Mouse (Mus musculus): Measurements from ENCODE around the gene Os9. TPM values are rescaled to one million over a fixed set of nuclear protein-coding genes. Genes with fewer than 3 reads are reported as not detected.

The Os9 gene
- total and polyA plus RNA-seq, 3 experiments = 24.4 to 25.6 (median 25.1) TPM

DNA sequence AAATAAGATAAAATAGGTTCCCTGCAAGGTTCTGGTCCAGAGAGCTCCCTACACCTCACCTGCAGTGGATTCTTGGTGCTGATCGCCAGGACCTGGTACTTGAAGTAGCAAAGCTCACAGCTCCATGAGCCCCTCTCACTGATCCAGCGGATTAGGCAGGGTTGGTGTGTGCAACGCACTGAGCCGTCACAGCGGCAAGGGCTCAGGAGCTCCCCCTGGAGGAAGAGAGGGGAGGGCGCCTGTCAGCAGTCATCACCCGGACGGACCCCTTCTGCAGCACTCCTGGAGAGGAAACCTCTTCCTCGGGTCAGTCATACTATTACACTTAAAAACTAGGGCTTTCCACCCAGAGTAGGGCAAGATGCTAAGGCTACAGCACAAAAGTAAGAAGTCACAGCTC, 62.8 kb downstream of the Os9 start:
- peak; percentile 73 to 81 for DNase-seq
- no peak overlapping the region for H3K4me3 ChIP-seq

DNA sequence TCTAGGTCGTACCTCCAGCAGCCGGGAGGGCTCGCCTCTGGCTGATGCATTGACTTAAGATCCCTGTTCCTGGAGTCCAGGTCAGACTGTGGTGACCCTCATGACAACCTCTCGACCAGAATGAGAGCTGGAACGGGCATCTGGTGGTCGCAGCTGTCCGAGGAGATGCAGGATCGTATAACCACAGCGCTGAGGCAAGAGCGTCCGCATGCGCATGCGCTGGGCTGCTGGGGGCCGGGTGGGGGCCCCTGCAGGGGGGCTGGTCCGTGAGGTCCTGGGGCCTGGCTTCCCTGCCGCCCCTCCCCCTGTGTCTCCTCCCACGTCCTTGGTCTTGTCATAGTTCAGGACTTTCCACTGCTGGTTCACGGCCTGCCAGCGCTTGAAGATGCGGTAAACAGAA, 64.4 kb downstream of the Os9 start:
- no peak for DNase-seq
- intact Hi-C loops (cut with DNase I) = no loop called here
- H3K79me2 ChIP-seq (replicated peaks; ENCODE audit: control insufficient read depth, insufficient read depth, low read length) = no peaks in the 10 kb centered on the region
- TF ChIP-seq POLR2A (IDR thresholded peaks at IDR 0.05; ENCODE audit: insufficient read depth, low read depth, low read length) (no peak), CTCF (IDR thresholded peaks at IDR 0.05) (no peak), EP300 (IDR thresholded peaks at IDR 0.05; ENCODE audit: insufficient read depth, low read depth, low read length) (no peak)
- H3K4me3 ChIP-seq = no peak overlapping the region
- no peaks in the 10 kb centered on the region for H3K27me3 ChIP-seq (ENCODE audit: control insufficient read depth, insufficient read depth, low read length)
- 88% methylated on average over 20 of the region's 20 CpGs for WGBS
- no peaks in the 10 kb centered on the region for H3K36me3 ChIP-seq (ENCODE audit: control insufficient read depth, insufficient read depth, low read length)
- no peak overlapping the region for H3K27ac ChIP-seq
- H3K4me1 ChIP-seq (ENCODE audit: control insufficient read depth, insufficient read depth, low read length) = peaks cover 2% of the 10 kb centered on the region; the same call in 1 of the 2 replicates
- H3K9ac ChIP-seq (ENCODE audit: low read depth, low read length) = no peak overlapping the region

More for the DNA sequence above, 62.8 kb downstream of the Os9 start:
- Histone ChIP-seq H3K79me2 (replicated peaks; ENCODE audit: control insufficient read depth, insufficient read depth, low read length) (no peaks in the 10 kb centered on the region), H3K4me1 (ENCODE audit: control insufficient read depth, insufficient read depth, low read length) (peaks cover 4% of the 10 kb centered on the region; the same call in 1 of the 2 replicates), H3K27me3 (ENCODE audit: control insufficient read depth, insufficient read depth, low read length) (no peaks in the 10 kb centered on the region), H3K27ac (no peak overlapping the region), H3K36me3 (ENCODE audit: control insufficient read depth, insufficient read depth, low read length) (no peaks in the 10 kb centered on the region), H3K9ac (ENCODE audit: low read depth, low read length) (no peak overlapping the region)
- no peak for TF ChIP-seq EP300 (IDR thresholded peaks at IDR 0.05; ENCODE audit: insufficient read depth, low read depth, low read length)
- TF ChIP-seq CTCF (IDR thresholded peaks at IDR 0.05) = peak; percentile 98
- TF ChIP-seq POLR2A (IDR thresholded peaks at IDR 0.05; ENCODE audit: insufficient read depth, low read depth, low read length) = no peak
- intact Hi-C loops (cut with DNase I) = no loop called here
- 11% methylated on average over 9 of the region's 9 CpGs for WGBS

DNA sequence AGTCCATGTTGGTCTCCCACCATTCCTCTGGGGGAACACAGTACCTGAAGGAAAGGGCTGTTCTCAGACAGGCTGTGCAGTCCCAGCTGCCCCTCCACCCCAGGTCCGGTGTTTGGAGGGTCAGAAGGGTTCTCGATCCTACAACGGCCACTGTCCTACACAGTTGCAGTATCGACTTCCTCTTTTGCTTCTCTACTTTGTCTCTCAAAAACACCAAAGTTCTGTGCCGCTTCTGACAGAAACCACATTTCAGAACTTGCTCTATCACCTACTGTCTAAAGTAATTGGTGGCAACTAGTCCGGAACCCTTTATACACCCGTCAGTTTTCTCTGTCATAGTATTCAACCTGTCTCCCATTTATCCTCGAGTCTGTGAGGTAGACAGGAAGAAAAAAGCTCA, 65.5 kb downstream of the Os9 start:
- peaks cover under 1% of the 10 kb centered on the region; the same call in 1 of the 2 replicates for H3K4me1 ChIP-seq (ENCODE audit: control insufficient read depth, insufficient read depth, low read length)
- H3K79me2 ChIP-seq (replicated peaks; ENCODE audit: control insufficient read depth, insufficient read depth, low read length) = no peaks in the 10 kb centered on the region
- 81% methylated on average over 8 of the region's 8 CpGs for WGBS
- H3K4me3 ChIP-seq = no peak overlapping the region
- H3K27ac ChIP-seq = no peak overlapping the region
- H3K27me3 ChIP-seq (ENCODE audit: control insufficient read depth, insufficient read depth, low read length) = no peaks in the 10 kb centered on the region
- no peaks in the 10 kb centered on the region for H3K36me3 ChIP-seq (ENCODE audit: control insufficient read depth, insufficient read depth, low read length)
- TF ChIP-seq CTCF (IDR thresholded peaks at IDR 0.05) = no peak
- no peak overlapping the region for H3K9ac ChIP-seq (ENCODE audit: low read depth, low read length)
- intact Hi-C loops (cut with DNase I) = no loop called here
- no peak for DNase-seq

DNA sequence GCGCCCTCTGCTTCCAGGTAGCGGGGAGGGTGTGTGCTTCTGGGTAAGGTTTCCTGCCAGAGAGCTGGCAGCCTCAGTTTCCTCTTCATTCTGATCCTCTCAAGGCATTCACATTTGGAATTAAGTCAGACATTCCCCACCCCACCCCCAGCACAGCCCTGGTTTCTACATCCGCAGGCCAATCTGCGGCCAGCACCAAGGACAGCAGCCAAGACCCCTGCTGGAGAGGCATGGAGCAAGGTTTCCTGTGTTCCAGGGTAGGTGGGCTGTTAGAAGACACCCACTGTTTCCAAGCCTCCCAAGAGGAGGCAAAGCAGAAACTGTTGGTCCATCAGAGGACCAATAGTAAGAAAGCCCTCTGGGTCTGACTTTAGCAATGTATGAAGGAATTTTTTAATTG, 66.3 kb downstream of the Os9 start:
- Histone ChIP-seq H3K9ac (ENCODE audit: low read depth, low read length) (no peak overlapping the region), H3K27ac (no peak overlapping the region), H3K36me3 (ENCODE audit: control insufficient read depth, insufficient read depth, low read length) (no peaks in the 10 kb centered on the region), H3K27me3 (ENCODE audit: control insufficient read depth, insufficient read depth, low read length) (peaks cover 3% of the 10 kb centered on the region; the same call in 1 of the 2 replicates), H3K79me2 (replicated peaks; ENCODE audit: control insufficient read depth, insufficient read depth, low read length) (no peaks in the 10 kb centered on the region), H3K4me1 (ENCODE audit: control insufficient read depth, insufficient read depth, low read length) (no peaks in the 10 kb centered on the region), H3K4me3 (no peak overlapping the region)
- WGBS = 73% methylated on average over 4 of the region's 4 CpGs
- DNase-seq = no peak
- no peak for TF ChIP-seq POLR2A (IDR thresholded peaks at IDR 0.05; ENCODE audit: insufficient read depth, low read depth, low read length)
- TF ChIP-seq EP300 (IDR thresholded peaks at IDR 0.05; ENCODE audit: insufficient read depth, low read depth, low read length) = no peak
- TF ChIP-seq CTCF (IDR thresholded peaks at IDR 0.05) = no peak
- intact Hi-C loops (cut with DNase I) = no loop called here

DNA sequence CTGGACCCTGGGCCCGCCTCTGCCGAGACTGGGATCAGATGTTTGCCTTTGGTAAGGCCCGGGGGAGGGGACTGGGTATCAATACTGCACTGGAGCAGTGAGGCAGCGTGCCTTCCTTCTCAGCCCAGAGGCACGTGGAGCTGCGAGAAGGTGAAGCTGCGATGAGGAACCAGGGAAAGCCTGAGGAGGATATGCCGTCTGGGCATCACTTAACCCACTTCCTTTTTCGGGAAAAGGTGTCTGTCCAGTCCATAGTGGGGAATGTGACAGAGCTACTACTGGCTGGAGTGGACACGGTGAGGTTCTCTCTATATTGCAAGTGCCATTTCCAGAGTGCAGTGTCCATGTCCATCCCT, 70.8 kb downstream of the Os9 start:
- no peak for DNase-seq
- no peak overlapping the region for H3K9ac ChIP-seq (ENCODE audit: low read depth, low read length)
- no peaks in the 10 kb centered on the region for H3K36me3 ChIP-seq (ENCODE audit: control insufficient read depth, insufficient read depth, low read length)
- TF ChIP-seq POLR2A (IDR thresholded peaks at IDR 0.05; ENCODE audit: insufficient read depth, low read depth, low read length) = no peak
- no peak for TF ChIP-seq EP300 (IDR thresholded peaks at IDR 0.05; ENCODE audit: insufficient read depth, low read depth, low read length)
- TF ChIP-seq CTCF (IDR thresholded peaks at IDR 0.05) = no peak
- H3K27me3 ChIP-seq (ENCODE audit: control insufficient read depth, insufficient read depth, low read length) = peaks cover 13% of the 10 kb centered on the region
- peaks cover 1% of the 10 kb centered on the region for H3K4me1 ChIP-seq (ENCODE audit: control insufficient read depth, insufficient read depth, low read length)
- no peak overlapping the region for H3K27ac ChIP-seq
- intact Hi-C loops (cut with DNase I) = no loop called here
- H3K79me2 ChIP-seq (replicated peaks; ENCODE audit: control insufficient read depth, insufficient read depth, low read length) = no peaks in the 10 kb centered on the region
- H3K4me3 ChIP-seq = no peak overlapping the region
- WGBS = 18% methylated on average over 10 of the region's 10 CpGs

DNA sequence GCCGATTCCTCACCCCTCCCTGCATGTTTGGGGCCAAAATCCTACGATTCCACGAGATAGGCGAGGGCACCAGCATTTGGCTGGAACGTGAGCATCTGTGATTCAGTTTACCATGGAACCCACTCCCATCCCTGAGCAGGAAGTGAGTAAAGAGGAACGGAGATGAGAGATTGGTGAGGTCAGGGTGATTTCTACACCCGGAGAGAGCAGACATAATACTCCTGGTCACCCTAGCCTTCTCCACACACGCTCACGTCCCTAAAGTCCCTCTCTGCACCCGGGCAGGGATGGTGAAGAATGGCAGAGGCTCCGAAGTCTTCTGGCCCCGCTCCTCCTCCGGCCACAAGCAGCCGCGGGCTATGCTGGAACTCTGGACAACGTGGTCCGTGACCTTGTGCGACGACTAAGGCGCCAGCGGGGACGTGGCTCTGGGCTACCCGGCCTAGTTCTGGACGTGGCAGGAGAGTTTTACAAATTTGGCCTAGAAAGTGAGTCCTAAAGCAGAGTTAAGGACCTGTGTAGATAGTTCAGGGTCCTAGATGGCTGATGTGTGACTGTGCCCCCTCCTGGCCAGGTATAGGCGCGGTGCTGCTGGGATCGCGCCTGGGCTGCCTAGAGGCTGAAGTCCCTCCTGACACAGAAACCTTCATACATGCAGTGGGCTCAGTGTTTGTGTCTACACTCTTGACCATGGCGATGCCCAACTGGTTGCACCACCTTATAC, 71.4 kb downstream of the Os9 start:
- H3K36me3 ChIP-seq (ENCODE audit: control insufficient read depth, insufficient read depth, low read length) = no peaks in the 10 kb centered on the region
- DNase-seq = no peak
- H3K79me2 ChIP-seq (replicated peaks; ENCODE audit: control insufficient read depth, insufficient read depth, low read length) = no peaks in the 10 kb centered on the region
- H3K9ac ChIP-seq (ENCODE audit: low read depth, low read length) = no peak overlapping the region
- H3K4me1 ChIP-seq (ENCODE audit: control insufficient read depth, insufficient read depth, low read length) = peaks cover 1% of the 10 kb centered on the region
- no peak overlapping the region for H3K4me3 ChIP-seq
- peaks cover 13% of the 10 kb centered on the region for H3K27me3 ChIP-seq (ENCODE audit: control insufficient read depth, insufficient read depth, low read length)
- H3K27ac ChIP-seq = no peak overlapping the region
- intact Hi-C loops (cut with DNase I) = no loop called here
- TF ChIP-seq CTCF (IDR thresholded peaks at IDR 0.05) = peak; percentile 25
- no peak for TF ChIP-seq EP300 (IDR thresholded peaks at IDR 0.05; ENCODE audit: insufficient read depth, low read depth, low read length)
- 4% methylated on average over 29 of the region's 29 CpGs for WGBS
